Mouse (Mus musculus) activated CD4-positive, CD25-positive, alpha-beta regulatory T cell (primary cell): ENCODE results near the gene Arpp19. TPM values are rescaled to one million over a fixed set of nuclear protein-coding genes. Genes with fewer than 3 reads are reported as not detected.

ENCODE experiments used
- polyA plus RNA-seq, 2 experiments: library from polyadenylated mRNA; unstranded; fragments of 100-300 nt; shearing (Covaris generic); gene quantifications; one replicate each; pipeline ENCODE4 v1.2.1; 2017

Gene Arpp19
- 100 to 1,000 TPM; 317 to 386 TPM for polyA plus RNA-seq

GRCm38 (mm10) chr9:75037451-75038356 is at the start of gene Arpp19:
Gene Arpp19, plus strand, starts transcription at chr9:75037614.

GRCm38 (mm10) chr9:75070457-75071028 is 33.1 kb downstream of the Arpp19 start, which contains the start of gene Myo5a:
Gene Myo5a, plus strand, starts transcription at chr9:75071015.

Other genes starting within 250 kb of the Arpp19 start
- not detected for gene Onecut1, start 175.7 kb upstream of the Arpp19 start, polyA plus RNA-seq
- gene Fam214a, start 84.7 kb upstream of the Arpp19 start, polyA plus RNA-seq = 10 to 100 TPM; 37.1 to 37.4 TPM
- 10 to 100 TPM; 12.4 to 20.1 TPM for gene Myo5a, start 33.4 kb downstream of the Arpp19 start, polyA plus RNA-seq
- under 1 TPM; 0.20 to 0.41 TPM for gene Myo5c, start 194.4 kb downstream of the Arpp19 start, polyA plus RNA-seq